Mouse (Mus musculus) ZHBTc4 (cell line): ENCODE measurements at regions not wholly inside any gene's neighbourhood (a gene's known extent, or its start where the extent isn't known, plus 50 kb on each side); places are given as distances from the start of the nearest gene placed in this dataset.
A peak's percentile ranks its signal among the peaks of the same experiment; 100 is the strongest.

Experiments used
- DNase-seq: peaks from one replicate; pipeline ENCODE4 v3.0.0-alpha.2; 2011; ENCODE audit warnings: low read depth, low spot score

- peak; percentile 66 for DNase-seq
Observed at GRCm38 (mm10) chr10:55767571-55767970, 339.1 kb upstream of the Msl3l2 start.

GRCm38 (mm10) chr10:55769642-55770041, 337.1 kb upstream of the Msl3l2 start:
- no peak for DNase-seq

- DNase-seq, result no peak
Observed at GRCm38 (mm10) chr10:55782674-55783469, 323.8 kb upstream of the Msl3l2 start.

DNA sequence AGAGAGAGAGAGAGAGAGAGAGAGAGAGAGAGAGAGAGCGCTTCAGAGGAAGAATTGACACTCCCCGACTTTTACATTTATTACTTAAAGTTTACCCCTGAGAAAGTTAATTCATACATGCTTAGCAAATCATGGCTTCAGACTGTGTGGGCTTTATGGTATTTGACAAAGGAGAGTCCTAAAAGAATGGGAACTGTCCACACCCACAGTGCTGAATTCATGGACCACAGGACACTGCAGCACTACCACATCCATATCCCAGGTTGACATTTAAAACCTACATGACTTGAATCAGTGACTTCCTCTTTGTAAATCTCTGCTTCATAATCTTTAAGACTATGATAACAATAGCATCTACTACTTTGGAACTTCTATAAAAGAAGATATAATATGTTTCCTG, 292.8 kb upstream of the Msl3l2 start:
- DNase-seq, result peak; percentile 28

GRCm38 (mm10) chr10:55851361-55851760, 255.4 kb upstream of the Msl3l2 start:
- DNase-seq, result no peak

- no peak for DNase-seq
Observed at GRCm38 (mm10) chr10:55892606-55893005, 214.1 kb upstream of the Msl3l2 start.

- peak; percentile 56 for DNase-seq
Observed at GRCm38 (mm10) chr10:55929100-55929499, 177.6 kb upstream of the Msl3l2 start.

DNA sequence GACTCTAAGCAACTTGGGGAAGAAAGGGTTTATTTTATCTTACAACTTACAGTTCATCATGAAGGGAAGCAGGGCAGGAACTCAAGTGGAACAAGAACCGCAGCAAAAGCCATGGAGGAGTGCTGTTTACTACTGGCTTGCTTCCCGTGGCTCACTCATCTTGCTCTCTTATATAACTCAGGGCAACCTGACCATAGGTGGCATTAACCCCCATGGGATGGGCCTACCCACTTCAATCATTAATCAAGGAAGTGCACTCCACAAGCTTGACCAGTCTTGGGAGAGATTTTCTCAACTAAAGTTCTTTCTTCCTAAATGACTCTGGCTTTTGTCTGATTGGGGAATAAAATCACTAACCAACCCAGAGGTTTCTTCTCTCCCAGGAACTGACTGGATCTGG, 172.7 kb upstream of the Msl3l2 start:
- DNase-seq, result no peak

DNA sequence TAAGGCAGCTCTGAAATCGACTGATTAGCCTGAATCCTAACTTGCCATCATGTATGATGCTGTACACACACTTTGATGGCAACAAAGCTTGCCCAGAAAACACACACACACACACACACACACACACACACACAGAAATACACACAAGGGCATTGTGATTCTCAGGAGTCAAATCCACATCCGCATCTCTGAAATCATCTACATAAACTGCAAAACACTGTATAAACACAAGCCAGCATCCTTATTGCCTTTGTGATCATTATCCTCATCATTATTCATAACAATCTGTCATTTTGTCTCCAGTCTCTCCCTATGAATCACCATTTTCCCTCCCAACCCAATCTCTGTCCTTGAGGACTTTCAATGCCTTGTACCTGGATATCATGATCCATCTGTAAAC, 171.3 kb upstream of the Msl3l2 start:
- DNase-seq, result no peak

DNA sequence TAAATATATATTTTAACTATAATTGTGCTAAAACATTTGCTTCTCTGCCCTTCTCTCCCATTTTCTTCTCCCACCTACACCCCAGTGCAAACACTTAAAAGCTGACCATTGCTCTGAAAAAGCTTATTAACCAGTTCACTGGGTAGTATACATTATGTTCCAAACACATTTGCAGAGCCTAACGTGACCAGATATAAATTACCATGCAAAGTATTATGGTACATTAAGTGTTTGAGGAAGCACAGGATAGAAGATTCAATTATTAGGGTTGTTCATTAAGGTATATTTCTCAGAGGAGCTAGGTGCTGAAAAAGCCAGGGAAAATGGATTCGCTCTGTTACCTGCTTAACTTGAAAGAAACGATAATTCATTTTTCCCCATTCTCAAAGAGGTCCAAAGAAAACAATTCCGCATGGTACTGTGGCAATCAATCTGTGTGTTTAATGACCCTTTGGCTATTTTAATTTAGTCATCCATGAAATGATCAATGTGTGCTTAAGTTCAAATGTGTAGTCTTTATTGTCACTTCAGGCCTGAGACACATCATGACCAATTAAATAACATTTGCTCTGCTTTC, 144.0 kb upstream of the Msl3l2 start:
- no peak for DNase-seq
